Mouse (Mus musculus) layer of hippocampus, adult 9-10 months (tissue): Measurements from ENCODE around the gene Secisbp2l.
A peak's percentile ranks its signal among the peaks of the same experiment; 100 is the strongest.

Experiments used
- DNase-seq: peaks from one replicate; pipeline ENCODE4 v3.0.0; 2022; ENCODE audit warnings: low spot score

Gene Secisbp2l

DNA sequence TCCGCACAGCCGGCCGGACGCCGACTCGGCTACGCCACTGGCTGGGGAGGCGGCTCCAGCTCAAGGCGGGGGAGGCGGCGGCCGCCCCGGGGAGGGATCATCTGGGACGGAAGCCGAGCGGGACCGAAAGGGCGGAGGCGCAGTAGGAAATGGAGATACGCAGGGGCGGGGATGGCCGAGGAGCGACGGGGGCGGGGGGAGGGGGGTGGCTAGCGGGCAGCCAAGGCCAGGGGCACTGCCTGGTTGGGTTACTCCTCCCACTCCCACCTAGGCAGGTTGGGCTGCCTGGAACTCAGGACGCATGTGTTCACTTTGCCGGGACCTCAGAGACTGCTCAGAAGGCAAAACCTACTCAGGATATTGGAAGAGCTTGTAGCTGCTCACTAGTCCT, at the start of gene Secisbp2l:
Secisbp2l (minus strand) TSS at position 152 of the 391 bp plus-strand sequence.
- peak; percentile 81 for DNase-seq

GRCm38 (mm10) chr2:125829924-125830323, 47.3 kb upstream of the Secisbp2l start:
- no peak for DNase-seq

- no peak for DNase-seq
These were observed 45.2 kb upstream of the Secisbp2l start for GRCm38 (mm10) chr2:125827898-125828297.

DNA sequence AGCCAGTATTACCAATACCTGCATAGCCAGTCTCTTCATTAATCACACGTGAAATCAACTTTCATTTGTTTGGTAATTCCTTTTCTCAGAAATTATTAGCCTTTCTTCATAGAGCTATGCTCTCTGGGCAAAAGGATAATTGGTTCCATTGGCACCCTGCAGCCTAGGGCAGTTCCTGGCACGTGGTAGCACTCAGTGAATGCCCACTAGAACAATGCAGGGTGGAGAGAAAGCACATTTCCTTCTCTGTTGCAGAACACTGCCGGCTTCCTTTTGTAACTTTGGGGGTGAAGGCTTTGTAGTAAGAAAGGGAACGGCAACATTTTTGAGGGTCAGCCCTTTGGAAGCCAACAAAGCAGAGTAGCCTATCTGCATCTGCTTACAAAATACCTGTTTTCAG, 43.5 kb upstream of the Secisbp2l start:
- no peak for DNase-seq

GRCm38 (mm10) chr2:125820397-125820796, 37.7 kb upstream of the Secisbp2l start:
- DNase-seq: no peak

- no peak for DNase-seq
These were observed 31.4 kb upstream of the Secisbp2l start for GRCm38 (mm10) chr2:125813972-125814595.

- no peak for DNase-seq
These were observed 28.7 kb upstream of the Secisbp2l start for GRCm38 (mm10) chr2:125811332-125811731.

GRCm38 (mm10) chr2:125809551-125809950, 26.9 kb upstream of the Secisbp2l start:
- DNase-seq: peak; percentile 60

DNA sequence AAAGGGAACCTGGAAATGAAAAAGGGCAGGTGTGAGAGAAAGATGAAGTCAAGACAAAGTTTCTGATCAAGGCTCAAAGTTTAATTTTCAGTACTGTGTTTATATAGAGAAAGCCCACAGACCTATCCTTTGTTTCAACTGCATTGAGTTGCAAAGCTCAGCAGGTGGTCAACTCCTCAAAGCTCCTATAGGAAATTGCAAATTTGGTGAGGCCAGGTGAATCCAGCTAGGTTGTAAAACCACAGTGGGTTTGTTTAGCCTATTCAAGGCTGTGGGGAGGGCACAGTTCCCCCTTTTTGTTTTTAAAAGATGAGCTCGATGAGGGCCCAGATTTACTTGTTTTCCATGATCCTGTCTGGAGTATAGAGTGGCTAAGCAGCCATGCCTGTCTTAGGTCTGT, 23.2 kb upstream of the Secisbp2l start:
- no peak for DNase-seq

- no peak for DNase-seq
These were observed 19.3 kb upstream of the Secisbp2l start for GRCm38 (mm10) chr2:125801947-125802346.

GRCm38 (mm10) chr2:125801038-125801437, 18.4 kb upstream of the Secisbp2l start:
- DNase-seq: no peak

GRCm38 (mm10) chr2:125800428-125800827, 17.8 kb upstream of the Secisbp2l start:
- DNase-seq: no peak

DNA sequence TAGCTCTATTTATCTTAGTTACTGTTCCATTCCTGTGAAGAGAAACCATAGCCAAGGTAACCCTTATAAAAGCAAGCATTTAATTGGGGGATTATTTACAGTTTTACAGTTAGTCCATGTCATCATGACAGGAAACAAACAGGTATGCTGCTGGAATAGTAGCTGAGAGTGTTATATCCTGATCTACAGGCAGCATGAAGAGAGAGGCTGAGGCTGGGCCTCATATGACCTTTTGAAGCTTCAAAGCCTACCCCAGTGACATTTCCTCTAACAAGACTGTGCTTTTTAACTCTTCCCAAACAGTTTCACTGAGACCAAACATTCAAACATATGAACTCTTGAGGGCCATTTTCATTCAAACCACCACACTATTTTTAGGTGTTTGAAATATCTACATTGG, 15.2 kb upstream of the Secisbp2l start:
- DNase-seq: no peak

- no peak for DNase-seq
These were observed 12.4 kb upstream of the Secisbp2l start for GRCm38 (mm10) chr2:125795118-125795517.

GRCm38 (mm10) chr2:125794166-125794565, 11.5 kb upstream of the Secisbp2l start:
- DNase-seq: no peak

- no peak for DNase-seq
These were observed 10.2 kb upstream of the Secisbp2l start for GRCm38 (mm10) chr2:125792879-125793261.

GRCm38 (mm10) chr2:125792144-125792878, 9.6 kb upstream of the Secisbp2l start:
- DNase-seq: no peak

DNA sequence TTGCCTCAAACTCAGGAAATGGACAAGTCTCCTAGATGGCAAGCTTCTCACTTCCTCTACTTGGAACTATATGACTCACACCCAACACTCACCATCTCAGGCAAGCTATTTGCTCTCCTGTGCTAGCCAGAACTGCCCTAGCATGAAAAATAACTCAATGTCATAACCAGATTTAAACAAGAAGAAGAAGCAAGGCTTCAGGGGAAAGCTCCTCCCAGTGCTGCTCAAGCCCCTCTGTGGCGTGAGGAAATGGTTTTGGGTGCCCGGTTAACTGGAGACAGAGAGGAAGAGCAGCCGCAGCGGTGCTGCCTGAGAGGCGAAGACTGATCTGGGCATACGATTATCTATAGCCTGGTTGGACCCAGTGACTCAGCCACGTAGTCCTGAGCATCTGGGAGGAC, 8.8 kb upstream of the Secisbp2l start:
- no peak for DNase-seq

DNA sequence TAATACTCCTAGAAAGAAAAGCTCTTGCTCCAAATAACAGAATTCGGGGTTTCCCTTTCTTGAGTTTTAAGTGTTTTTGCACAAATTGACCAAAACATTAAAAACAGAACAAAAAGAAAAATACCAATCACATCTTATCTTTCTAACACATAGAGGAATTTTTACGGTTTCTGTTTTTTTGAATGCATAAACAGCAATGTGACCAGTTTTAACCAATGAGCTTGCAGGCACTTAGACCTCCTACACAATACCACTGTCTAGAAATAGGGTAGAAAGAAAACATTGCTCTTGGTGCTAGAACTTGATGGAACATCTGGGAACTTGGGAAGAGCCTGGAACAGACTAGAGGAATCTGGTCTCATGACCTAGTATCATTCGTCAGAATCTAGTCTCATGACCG, 7.6 kb upstream of the Secisbp2l start:
- DNase-seq: no peak

DNA sequence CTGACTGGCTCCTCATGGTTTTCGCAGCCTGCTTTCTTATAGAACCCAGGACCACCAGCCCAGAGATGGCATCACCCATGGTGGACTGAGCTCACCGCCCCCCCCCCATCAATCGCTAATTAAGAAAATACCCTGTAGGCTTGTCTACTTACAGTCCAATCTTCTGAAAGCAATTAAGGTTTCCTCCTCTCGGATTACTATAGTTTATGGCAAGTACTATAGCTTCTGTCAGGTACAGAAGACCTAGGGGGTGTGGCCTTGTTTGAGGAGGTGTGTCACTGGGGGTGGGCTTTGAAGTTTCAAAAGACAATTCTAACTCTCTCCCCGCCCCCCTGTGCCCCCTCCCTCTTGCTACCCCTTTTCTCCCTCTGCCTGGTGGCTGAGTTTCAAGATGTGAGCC, 6.6 kb upstream of the Secisbp2l start:
- no peak for DNase-seq

- DNase-seq: no peak
These were observed 6.1 kb upstream of the Secisbp2l start for GRCm38 (mm10) chr2:125788785-125789184.

DNA sequence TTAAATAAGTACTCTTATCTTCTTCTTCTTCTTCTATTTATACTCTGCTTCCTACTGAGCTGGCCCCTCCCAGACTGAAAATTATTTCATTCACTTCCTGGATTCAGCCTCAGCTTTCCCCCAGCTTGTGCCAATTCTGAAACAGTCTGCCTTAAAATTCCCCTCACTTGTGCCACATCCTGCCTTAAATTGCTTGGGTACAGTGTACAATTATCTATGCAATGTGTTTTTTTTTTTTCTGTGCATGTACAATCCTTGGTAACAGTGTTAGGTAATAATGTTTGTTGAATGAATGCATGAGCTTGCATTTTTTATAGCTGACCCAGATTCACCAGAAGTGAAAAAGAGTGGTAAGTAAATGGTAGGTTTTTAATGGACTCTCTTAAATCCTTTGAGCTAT, 5.7 kb upstream of the Secisbp2l start:
- DNase-seq: no peak

DNA sequence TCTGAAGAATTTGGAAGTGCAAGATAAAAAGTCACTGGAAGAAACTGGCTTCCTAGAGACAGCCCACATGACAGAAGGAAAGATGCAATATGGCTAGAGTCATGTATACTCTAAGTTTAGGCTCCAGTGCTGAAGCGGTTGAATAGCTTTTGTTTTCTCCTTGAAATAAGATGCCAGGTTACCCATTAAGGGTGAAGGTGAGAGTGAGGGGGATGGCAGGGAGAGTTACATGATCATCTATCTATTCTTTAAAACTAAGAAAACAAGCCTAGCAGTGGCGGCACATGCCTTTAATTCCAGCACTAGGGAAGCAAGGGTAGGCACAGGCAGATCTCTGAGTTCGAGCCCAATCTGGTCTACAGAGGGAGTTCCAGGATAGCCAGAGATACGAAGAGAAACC, 2.4 kb upstream of the Secisbp2l start:
- no peak for DNase-seq

DNA sequence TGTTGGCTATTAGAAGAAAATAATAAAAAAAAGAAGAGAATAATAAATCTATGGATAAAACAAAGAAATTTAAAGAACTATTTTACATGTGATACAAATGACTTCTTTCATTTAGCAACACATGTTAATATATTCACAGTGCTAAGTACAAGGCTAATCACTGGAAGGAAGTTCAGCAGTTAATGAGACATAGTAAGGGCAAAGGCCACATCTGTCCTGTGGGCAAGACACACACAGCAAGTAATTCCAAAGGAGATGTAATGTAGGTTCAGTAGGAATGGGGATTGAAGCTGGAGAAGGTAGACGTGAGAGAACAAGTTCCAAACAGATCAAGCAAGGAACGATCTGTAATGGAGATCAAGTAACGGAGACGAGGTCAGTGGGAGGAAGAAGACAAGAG, 1.7 kb upstream of the Secisbp2l start:
- no peak for DNase-seq
